Mouse (Mus musculus): ENCODE data around the gene Vmn1r221. TPM values are rescaled to one million over a fixed set of nuclear protein-coding genes. Genes with fewer than 3 reads are reported as not detected.

Gene Vmn1r221
- polyA plus RNA-seq, 1 experiment from 2014 or later = not detected

Other genes starting within 250 kb of the Vmn1r221 start
- not detected in 2 replicates for gene Vmn1r213, start 206.5 kb upstream of the Vmn1r221 start, polyA plus RNA-seq (2016; fragmentation: Nextera tagmentation; extraction: Ambion mirVana)
- gene Vmn1r214, start 183.7 kb upstream of the Vmn1r221 start, polyA plus RNA-seq (2016; fragmentation: Nextera tagmentation; extraction: Ambion mirVana) = not detected in 2 replicates
- not detected in 2 replicates for gene Vmn1r215, start 146.1 kb upstream of the Vmn1r221 start, polyA plus RNA-seq (2016; fragmentation: Nextera tagmentation; extraction: Ambion mirVana)
- not detected in 2 replicates for gene Vmn1r217, start 95.9 kb upstream of the Vmn1r221 start, polyA plus RNA-seq (2016; fragmentation: Nextera tagmentation; extraction: Ambion mirVana)
- gene Vmn1r218, start 81.0 kb upstream of the Vmn1r221 start, polyA plus RNA-seq (2016; fragmentation: Nextera tagmentation; extraction: Ambion mirVana) = not detected in 2 replicates
- not detected in 2 replicates for gene Vmn1r219, start 54.8 kb upstream of the Vmn1r221 start, polyA plus RNA-seq (2016; fragmentation: Nextera tagmentation; extraction: Ambion mirVana)
- gene Vmn1r220, start 26.2 kb upstream of the Vmn1r221 start, polyA plus RNA-seq (2016; fragmentation: Nextera tagmentation; extraction: Ambion mirVana) = not detected in 2 replicates
- gene Vmn1r222, start 21.8 kb downstream of the Vmn1r221 start, polyA plus RNA-seq (2016; fragmentation: Nextera tagmentation; extraction: Ambion mirVana) = not detected in 2 replicates
- gene Vmn1r223, start 33.0 kb downstream of the Vmn1r221 start, polyA plus RNA-seq (2016; fragmentation: Nextera tagmentation; extraction: Ambion mirVana) = not detected in 2 replicates
- 19.5 and 21.6 TPM in 2 replicates for gene Zfp322a, start 155.1 kb downstream of the Vmn1r221 start, polyA plus RNA-seq (2016; fragmentation: Nextera tagmentation; extraction: Ambion mirVana)
- 8.8 and 9.6 TPM in 2 replicates for gene Abt1, start 209.7 kb downstream of the Vmn1r221 start, polyA plus RNA-seq (2016; fragmentation: Nextera tagmentation; extraction: Ambion mirVana)